8 mouse cellular contexts compared by ENCODE assay signal in genomic region chr7:31130841-31131240, GRCm38 (mm10). TPM values are rescaled to one million over a fixed set of nuclear protein-coding genes. Genes with fewer than 3 reads are reported as not detected.
DNase-seq lines count a peak whose midpoint lies in the region; ATAC-seq and TF ChIP-seq lines count a peak whose summit lies in the region.

No protein-coding gene starts in this region.

- H3K27me3 ChIP-seq in liver, postnatal 0 days (ENCODE audit: insufficient read depth, low read length) = peaks cover 19% of the 10 kb centered on the region
- peaks cover 2% of the 10 kb centered on the region; the same call in 1 of the 2 replicates for H3K27me3 ChIP-seq in splenic B cell, adult 2 months (ENCODE audit: control insufficient read depth, insufficient read depth, low read length, poor library complexity, severe bottlenecking)

- H3K4me2 ChIP-seq in liver, postnatal 0 days (ENCODE audit: low read depth, low read length) = no peak overlapping the region

- H3K27ac ChIP-seq in left cerebral cortex, adult 2 months = no peak overlapping the region
- no peak overlapping the region for H3K27ac ChIP-seq in bone marrow macrophage, adult 2 months (ENCODE audit: insufficient read depth, low read depth, low read length)
- no peak overlapping the region for H3K27ac ChIP-seq in liver, postnatal 0 days (ENCODE audit: low read depth)

- DNase-seq in adrenal gland, adult 2 months = peak; percentile 70
- no peak for DNase-seq in adrenal gland, postnatal 4 days (ENCODE audit: low spot score in 2 of 2)
- DNase-seq in left cerebral cortex, adult 2 months (ENCODE audit: extremely low spot score in 1 of 2, low spot score in 2 of 2) = peak in 1 of 2 experiments; percentile 58
- DNase-seq in left cerebral cortex, adult 8-10 months (ENCODE audit: low spot score in 2 of 2) = no peak
- DNase-seq in liver, postnatal 0 days = peak; percentile 51
- peak; percentile 84 for DNase-seq in splenic B cell, adult 2 months (ENCODE audit: low read depth, low spot score)

- H3K9me3 ChIP-seq in liver, postnatal 0 days (ENCODE audit: low read length) = no peaks in the 10 kb centered on the region

- no peak for TF ChIP-seq EP300 in liver, postnatal 0 days (IDR thresholded peaks at IDR 0.05; ENCODE audit: low read depth)

- WGBS in liver, postnatal 0 days (ENCODE audit: insufficient replicate concordance) = 36% methylated on average over 4 of the region's 4 CpGs

- peak; percentile 91 for TF ChIP-seq CTCF in left cerebral cortex, adult 2 months (IDR thresholded peaks at IDR 0.05)
- TF ChIP-seq CTCF in bone marrow macrophage, adult 2 months (IDR thresholded peaks at IDR 0.05; ENCODE audit: low read depth, low read length) = peak; percentile 72
- TF ChIP-seq CTCF in liver, postnatal 0 days (IDR thresholded peaks at IDR 0.05; ENCODE audit: low read depth) = peak; percentile 87

- H3K36me3 ChIP-seq in liver, postnatal 0 days (replicated peaks; ENCODE audit: insufficient read depth, low read length) = peaks cover 62% of the 10 kb centered on the region
- H3K36me3 ChIP-seq in splenic B cell, adult 2 months (ENCODE audit: control insufficient read depth, insufficient read depth, low read length, poor library complexity, severe bottlenecking) = peaks cover 17% of the 10 kb centered on the region

- no peak overlapping the region for H3K9ac ChIP-seq in liver, postnatal 0 days (replicated peaks)

- ATAC-seq in granulocyte monocyte progenitor cell, adult 5-6 weeks (replicated peaks; ENCODE audit: poor library complexity, severe bottlenecking) = peak; percentile 83
- ATAC-seq in liver, postnatal 0 days = peak; percentile 46; the same call in 1 of the 2 replicates

- no peak overlapping the region for H3K4me3 ChIP-seq in left cerebral cortex, adult 2 months
- H3K4me3 ChIP-seq in bone marrow macrophage, adult 2 months (ENCODE audit: insufficient read depth, low read length) = no peak overlapping the region
- H3K4me3 ChIP-seq in liver, postnatal 0 days (ENCODE audit: low read depth, low read length) = no peak overlapping the region

- peaks cover 7% of the 10 kb centered on the region for H3K4me1 ChIP-seq in bone marrow macrophage, adult 2 months (ENCODE audit: control insufficient read depth, insufficient read depth, low read length)
- H3K4me1 ChIP-seq in liver, postnatal 0 days (ENCODE audit: insufficient read depth) = peaks cover 11% of the 10 kb centered on the region; the same call in 1 of the 2 replicates

- TF ChIP-seq POLR2A in bone marrow macrophage, adult 2 months (IDR thresholded peaks at IDR 0.05; ENCODE audit: borderline replicate concordance, low read depth, low read length) = no peak

- intact Hi-C loops in left cerebral cortex, adult 2 months (cut with DNase I) = loop anchor here (2.0 kb wide), 1 partner anchor 46 kb away; no protein-coding TSS in a partner anchor

RNA-seq across cellular contexts. Expression of gene Scn1b, which starts 4.0 kb away (rescaled TPM):
- total RNA-seq in adrenal gland, adult 2 months (2021) = 10 to 100 TPM; 10.8 to 27.8 TPM
- polyA plus RNA-seq in adrenal gland, adult 2 months (2012; rRNA removed) = 30.5 and 61.1 TPM in 2 replicates
- total RNA-seq in adrenal gland, postnatal 4 days (2021) = 10 to 100 TPM; 10.8 to 10.9 TPM
- 100 to 1,000 TPM; 737 to 759 TPM for total RNA-seq in left cerebral cortex, adult 2 months (2021)
- total RNA-seq in left cerebral cortex, adult 8-10 months (2022) = 100 to 1,000 TPM; 652 to 704 (median 680) TPM
- polyA plus RNA-seq in bone marrow macrophage, adult 2 months (2012; ENCODE audit: insufficient read depth, insufficient read length, missing spikeins) = 30.7 and 33.7 TPM in 2 replicates
- not detected in 2 replicates for total RNA-seq in granulocyte monocyte progenitor cell, adult 5-6 weeks (2014; fragmentation: Nextera tagmentation)
- total RNA-seq in granulocyte monocyte progenitor cell, adult 5-6 weeks (2017) = not detected in 2 replicates
- polyA plus RNA-seq in liver, postnatal 0 days (2015; fragmentation: Nextera tagmentation; extraction: Ambion mirVana) = 2.8 and 3.1 TPM in 2 replicates

RNA-seq across cellular contexts. Expression of gene Hpn, which starts 15.8 kb away (rescaled TPM):
- 1 to 10 TPM; 1.3 to 2.6 TPM for total RNA-seq in adrenal gland, adult 2 months (2021)
- 1.2 and 2.4 TPM in 2 replicates for polyA plus RNA-seq in adrenal gland, adult 2 months (2012; rRNA removed)
- 10 to 100 TPM; 18.2 to 25.4 TPM for total RNA-seq in adrenal gland, postnatal 4 days (2021)
- total RNA-seq in left cerebral cortex, adult 2 months (2021) = 1 to 10 TPM; 2.5 to 8.3 TPM
- 1 to 10 TPM; 2.0 to 4.4 (median 3.5) TPM for total RNA-seq in left cerebral cortex, adult 8-10 months (2022)
- 30.9 and 39.0 TPM in 2 replicates for polyA plus RNA-seq in bone marrow macrophage, adult 2 months (2012; ENCODE audit: insufficient read depth, insufficient read length, missing spikeins)
- 11.1 TPM in 1 of 2 replicates, not detected in the other for total RNA-seq in granulocyte monocyte progenitor cell, adult 5-6 weeks (2014; fragmentation: Nextera tagmentation)
- not detected in 2 replicates for total RNA-seq in granulocyte monocyte progenitor cell, adult 5-6 weeks (2017)
- 250 and 259 TPM in 2 replicates for polyA plus RNA-seq in liver, postnatal 0 days (2015; fragmentation: Nextera tagmentation; extraction: Ambion mirVana)

RNA-seq across cellular contexts. Expression of gene Gramd1a, which starts 24.9 kb away (rescaled TPM):
- 10 to 100 TPM; 38.5 to 50.1 TPM for total RNA-seq in adrenal gland, adult 2 months (2021)
- polyA plus RNA-seq in adrenal gland, adult 2 months (2012; rRNA removed) = 208 and 246 TPM in 2 replicates
- total RNA-seq in adrenal gland, postnatal 4 days (2021) = 10 to 100 TPM; 55.4 to 58.7 TPM
- total RNA-seq in left cerebral cortex, adult 2 months (2021) = 100 to 1,000 TPM; 107 to 118 TPM
- total RNA-seq in left cerebral cortex, adult 8-10 months (2022) = 100 to 1,000 TPM; 103 to 108 (median 105) TPM
- 63.6 and 99.3 TPM in 2 replicates for polyA plus RNA-seq in bone marrow macrophage, adult 2 months (2012; ENCODE audit: insufficient read depth, insufficient read length, missing spikeins)
- 59.3 and 77.5 TPM in 2 replicates for total RNA-seq in granulocyte monocyte progenitor cell, adult 5-6 weeks (2014; fragmentation: Nextera tagmentation)
- 21.2 and 36.5 TPM in 2 replicates for total RNA-seq in granulocyte monocyte progenitor cell, adult 5-6 weeks (2017)
- 7.1 and 8.9 TPM in 2 replicates for polyA plus RNA-seq in liver, postnatal 0 days (2015; fragmentation: Nextera tagmentation; extraction: Ambion mirVana)

RNA-seq across cellular contexts. Expression of gene Fxyd3, which starts 54.3 kb away (rescaled TPM):
- total RNA-seq in adrenal gland, adult 2 months (2021) = 1 to 10 TPM; 1.3 to 3.4 TPM
- polyA plus RNA-seq in adrenal gland, adult 2 months (2012; rRNA removed) = 0.04 and 0.73 TPM in 2 replicates
- total RNA-seq in adrenal gland, postnatal 4 days (2021) = 1 to 10 TPM; 2.0 to 5.9 TPM
- total RNA-seq in left cerebral cortex, adult 2 months (2021) = not detected
- 1 to 10 TPM in 3 of 4 experiments, under 1 TPM in 1; 0.75 to 2.1 (median 1.2) TPM for total RNA-seq in left cerebral cortex, adult 8-10 months (2022)
- 0.91 TPM in 1 of 2 replicates, not detected in the other for polyA plus RNA-seq in bone marrow macrophage, adult 2 months (2012; ENCODE audit: insufficient read depth, insufficient read length, missing spikeins)
- not detected in 2 replicates for total RNA-seq in granulocyte monocyte progenitor cell, adult 5-6 weeks (2014; fragmentation: Nextera tagmentation)
- total RNA-seq in granulocyte monocyte progenitor cell, adult 5-6 weeks (2017) = not detected in 2 replicates
- polyA plus RNA-seq in liver, postnatal 0 days (2015; fragmentation: Nextera tagmentation; extraction: Ambion mirVana) = 3.4 TPM in 2 replicates

Comparison
In these comparisons a context has a peak if more than half of its experiments do, and no peak if none do; other contexts are left out.
1. DNase-seq: peak in adrenal gland, adult 2 months (single experiment), liver, postnatal 0 days (single experiment) and splenic B cell, adult 2 months (single experiment); none in adrenal gland, postnatal 4 days (0 of 2) and left cerebral cortex, adult 8-10 months (0 of 2).
2. RNA of gene Scn1b, which starts 4.0 kb away (total RNA-seq): 737 to 759 TPM in left cerebral cortex, adult 2 months and 652 to 704 TPM in left cerebral cortex, adult 8-10 months; 10.8 to 27.8 TPM in adrenal gland, adult 2 months, 10.8 to 10.9 TPM in adrenal gland, postnatal 4 days and not detected in granulocyte monocyte progenitor cell, adult 5-6 weeks; every median in the first group is over 10 times any median in the second.
3. Peak in every context shown above with its lines, with median percentiles within 50 percentile points of each other: CTCF ChIP-seq.